Mouse (Mus musculus): ENCODE measurements around the gene Olfr1044.
"Not testable (repeated sequence)": the region's sequence is repeated elsewhere in the genome, so short reads cannot be mapped to it uniquely, and the experiment has no call there.

Olfr1044 gene

GRCm38 (mm10) chr2:86177720-86178119 lies at the start of gene Olfr1044:
Olfr1044 (minus strand) TSS chr2:86177820.
- no peak for DNase-seq

GRCm38 (mm10) chr2:86219214-86219613 lies 41.6 kb upstream of the Olfr1044 start, which contains the start of gene Olfr1046:
Olfr1046 (minus strand) TSS chr2:86219314.
- no peak for DNase-seq

GRCm38 (mm10) chr2:86202909-86203308 lies 25.3 kb upstream of the Olfr1044 start, which contains the start of gene Olfr1045:
Olfr1045 (minus strand) TSS chr2:86203009.
- no peak for DNase-seq

- DNase-seq, result no peak
Measured at GRCm38 (mm10) chr2:86195863-86196262, 18.2 kb upstream of the Olfr1044 start.

GRCm38 (mm10) chr2:86185583-86185982 lies 8.0 kb upstream of the Olfr1044 start, which contains the start of gene Olfr52:
Olfr52 (minus strand) TSS chr2:86185683.
- no peak for DNase-seq

- no peak for DNase-seq
Measured at GRCm38 (mm10) chr2:86179950-86180349, 2.3 kb upstream of the Olfr1044 start.

- DNase-seq, result not testable (repeated sequence)
Measured at GRCm38 (mm10) chr2:86175422-86175821, 2.2 kb downstream of the Olfr1044 start.

GRCm38 (mm10) chr2:86167422-86167821 lies 10.2 kb downstream of the Olfr1044 start, which contains the start of gene Olfr1043:
Olfr1043 (minus strand) TSS chr2:86167522.
- DNase-seq, result no peak

- DNase-seq, result no peak
Measured at GRCm38 (mm10) chr2:86161738-86162137, 15.9 kb downstream of the Olfr1044 start, which contains the start of gene Olfr1042. Olfr1042 (minus strand) TSS chr2:86161838.

- no peak for DNase-seq
Measured at GRCm38 (mm10) chr2:86146632-86147031, 31.0 kb downstream of the Olfr1044 start, which contains the start of gene Olfr1040. Olfr1040 (minus strand) TSS chr2:86146732.

GRCm38 (mm10) chr2:86135828-86136227 lies 41.8 kb downstream of the Olfr1044 start, which contains the start of gene Olfr1039:
Olfr1039 (minus strand) TSS chr2:86135928.
- no peak for DNase-seq
